Mouse (Mus musculus) gastrocnemius, postnatal 25 days (tissue): ENCODE data around the gene Rpe65. TPM values are rescaled to one million over a fixed set of nuclear protein-coding genes. Genes with fewer than 3 reads are reported as not detected.

ENCODE experiments used
- DNase-seq: peaks from one replicate; pipeline ENCODE4 v3.0.0; 2022
- long read RNA-seq, 2 experiments: library from polyadenylated mRNA; stranded (forward); transcript quantifications; one replicate each; pipeline ENCODE4 v2.0.0; 2021
- total RNA-seq, 2 experiments: library from RNA; stranded (reverse); gene quantifications; 1 replicate in 1 of 2; 2 replicates in 1 of 2; pipeline ENCODE4 v1.2.3; 2021

Gene Rpe65
- not detected for total RNA-seq
- long read RNA-seq, experiment 1: 0 reads
- long read RNA-seq, experiment 2: 0 reads

GRCm38 (mm10) chr3:159598875-159599274 lies at the start of gene Rpe65:
TSS of gene Rpe65 (plus strand) at chr3:159599175.
- DNase-seq: no peak

GRCm38 (mm10) chr3:159550224-159550623 lies 48.8 kb upstream of the Rpe65 start:
- no peak for DNase-seq

- DNase-seq: no peak
Observed at GRCm38 (mm10) chr3:159614977-159615376, 16.0 kb downstream of the Rpe65 start.

- DNase-seq: no peak
Observed at GRCm38 (mm10) chr3:159621026-159621425, 22.1 kb downstream of the Rpe65 start.

- DNase-seq: no peak
Observed at GRCm38 (mm10) chr3:159624010-159624409, 25.0 kb downstream of the Rpe65 start.

GRCm38 (mm10) chr3:159660741-159661140 lies 61.8 kb downstream of the Rpe65 start:
- DNase-seq: no peak

- DNase-seq: no peak
Observed at GRCm38 (mm10) chr3:159663333-159663732, 64.4 kb downstream of the Rpe65 start.

Other genes with a start within 250 kb of the Rpe65 start
- gene Depdc1a, start 103.7 kb upstream of the Rpe65 start, total RNA-seq: under 1 TPM; 0.21 to 0.26 TPM
- 10 to 100 TPM; 14.8 to 15.7 TPM for gene Wls, start 240.5 kb downstream of the Rpe65 start, total RNA-seq